Mouse (Mus musculus): ENCODE measurements around the gene Selenos. TPM values are rescaled to one million over a fixed set of nuclear protein-coding genes. Genes with fewer than 3 reads are reported as not detected.

The Selenos gene
- polyA plus RNA-seq, 1 experiment from 2014 or later: 85.9 TPM

DNA sequence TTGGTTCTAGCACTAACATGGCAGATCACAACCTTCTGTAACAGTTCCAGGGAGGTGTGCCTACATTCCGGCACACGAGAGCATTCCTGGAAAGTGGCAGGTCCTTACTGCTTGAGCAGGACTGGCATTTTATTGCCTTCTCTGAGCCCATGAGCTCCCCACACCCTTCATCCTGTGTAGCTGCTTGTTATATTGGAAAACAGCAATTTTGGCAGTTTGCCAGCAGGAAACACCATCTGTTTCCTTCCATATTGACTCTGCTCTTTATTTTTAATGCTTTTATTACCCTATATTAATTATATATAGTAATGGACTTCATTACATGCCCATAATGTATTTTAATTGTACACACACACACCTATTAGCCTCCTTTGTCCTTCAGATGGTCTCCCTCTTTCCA lies 3.0 kb upstream of the Selenos start:
- no peak for DNase-seq (ENCODE audit: low spot score, missing footprints)
- Histone ChIP-seq H3K9me3 (ENCODE audit: control insufficient read depth, low read length) (no peaks in the 10 kb centered on the region), H3K27ac (ENCODE audit: low read depth, low read length) (no peak overlapping the region), H3K4me2 (no peak overlapping the region), H3K27me3 (ENCODE audit: control insufficient read depth, insufficient read depth, low read length) (no peaks in the 10 kb centered on the region), H3K9ac (ENCODE audit: low read length) (no peak overlapping the region), H3K4me3 (ENCODE audit: low read depth, low read length) (no peak overlapping the region), H3K36me3 (ENCODE audit: control insufficient read depth, insufficient read depth, low read length) (peaks cover 12% of the 10 kb centered on the region), H3K4me1 (ENCODE audit: control insufficient read depth, insufficient read depth, low read length) (peaks cover 11% of the 10 kb centered on the region)
- ATAC-seq (ENCODE audit: low FRiP score): no peak
- 90% methylated on average over 2 of the region's 2 CpGs for WGBS

DNA sequence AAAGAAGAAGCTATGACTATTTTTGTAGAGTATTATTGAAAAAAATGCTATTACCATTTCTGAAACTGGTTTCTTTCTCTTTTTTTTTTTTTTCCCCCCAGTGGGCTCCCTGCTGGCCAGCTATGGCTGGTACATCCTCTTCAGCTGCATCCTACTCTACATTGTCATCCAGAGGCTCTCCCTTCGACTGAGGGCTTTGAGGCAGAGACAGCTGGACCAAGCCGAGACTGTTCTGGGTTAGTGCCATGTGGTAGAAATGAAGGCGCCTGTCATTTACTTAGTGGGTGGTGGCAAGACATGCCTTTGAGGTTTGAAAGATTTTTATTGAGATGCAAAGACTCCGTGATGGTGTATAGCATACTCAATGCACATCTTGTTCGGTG lies 773 bp downstream of the Selenos start:
- ATAC-seq (ENCODE audit: low FRiP score): no peak
- H3K9ac ChIP-seq (ENCODE audit: low read length): peak overlapping the region; percentile 69
- H3K4me2 ChIP-seq: peak overlapping the region; percentile 91
- DNase-seq (ENCODE audit: low spot score, missing footprints): peak; percentile 84
- H3K27me3 ChIP-seq (ENCODE audit: control insufficient read depth, insufficient read depth, low read length): no peaks in the 10 kb centered on the region
- H3K27ac ChIP-seq (ENCODE audit: low read depth, low read length): no peak overlapping the region
- H3K4me1 ChIP-seq (ENCODE audit: control insufficient read depth, insufficient read depth, low read length): peaks cover 11% of the 10 kb centered on the region
- H3K4me3 ChIP-seq (ENCODE audit: low read depth, low read length): peak overlapping the region; percentile 62
- H3K36me3 ChIP-seq (ENCODE audit: control insufficient read depth, insufficient read depth, low read length): peaks cover 11% of the 10 kb centered on the region; the same call in 1 of the 2 replicates
- no peaks in the 10 kb centered on the region for H3K9me3 ChIP-seq (ENCODE audit: control insufficient read depth, low read length)
- WGBS: 46% methylated on average over 5 of the region's 5 CpGs

GRCm38 (mm10) chr7:66083757-66084156 lies 4.3 kb downstream of the Selenos start:
- H3K27me3 ChIP-seq (ENCODE audit: control insufficient read depth, insufficient read depth, low read length): no peaks in the 10 kb centered on the region
- peaks cover 23% of the 10 kb centered on the region for H3K36me3 ChIP-seq (ENCODE audit: control insufficient read depth, insufficient read depth, low read length)
- ATAC-seq (ENCODE audit: low FRiP score) (no peak), DNase-seq (ENCODE audit: low spot score, missing footprints) (no peak)
- no peak overlapping the region for H3K27ac ChIP-seq (ENCODE audit: low read depth, low read length)
- H3K4me1 ChIP-seq (ENCODE audit: control insufficient read depth, insufficient read depth, low read length): peaks cover 11% of the 10 kb centered on the region
- no peak overlapping the region for H3K9ac ChIP-seq (ENCODE audit: low read length)
- H3K9me3 ChIP-seq (ENCODE audit: control insufficient read depth, low read length): no peaks in the 10 kb centered on the region
- WGBS: 87% methylated on average over 6 of the region's 6 CpGs
- no peak overlapping the region for H3K4me3 ChIP-seq (ENCODE audit: low read depth, low read length)
- H3K4me2 ChIP-seq: no peak overlapping the region

GRCm38 (mm10) chr7:66084546-66084945 lies 5.1 kb downstream of the Selenos start:
- no peak overlapping the region for H3K4me3 ChIP-seq (ENCODE audit: low read depth, low read length)
- peaks cover 8% of the 10 kb centered on the region for H3K4me1 ChIP-seq (ENCODE audit: control insufficient read depth, insufficient read depth, low read length)
- no peak overlapping the region for H3K9ac ChIP-seq (ENCODE audit: low read length)
- H3K9me3 ChIP-seq (ENCODE audit: control insufficient read depth, low read length): no peaks in the 10 kb centered on the region
- H3K36me3 ChIP-seq (ENCODE audit: control insufficient read depth, insufficient read depth, low read length): peaks cover 25% of the 10 kb centered on the region
- WGBS: 87% methylated on average over 7 of the region's 7 CpGs
- no peak overlapping the region for H3K27ac ChIP-seq (ENCODE audit: low read depth, low read length)
- no peaks in the 10 kb centered on the region for H3K27me3 ChIP-seq (ENCODE audit: control insufficient read depth, insufficient read depth, low read length)
- no peak overlapping the region for H3K4me2 ChIP-seq
- no peak for ATAC-seq (ENCODE audit: low FRiP score)
- DNase-seq (ENCODE audit: low spot score, missing footprints): no peak

DNA sequence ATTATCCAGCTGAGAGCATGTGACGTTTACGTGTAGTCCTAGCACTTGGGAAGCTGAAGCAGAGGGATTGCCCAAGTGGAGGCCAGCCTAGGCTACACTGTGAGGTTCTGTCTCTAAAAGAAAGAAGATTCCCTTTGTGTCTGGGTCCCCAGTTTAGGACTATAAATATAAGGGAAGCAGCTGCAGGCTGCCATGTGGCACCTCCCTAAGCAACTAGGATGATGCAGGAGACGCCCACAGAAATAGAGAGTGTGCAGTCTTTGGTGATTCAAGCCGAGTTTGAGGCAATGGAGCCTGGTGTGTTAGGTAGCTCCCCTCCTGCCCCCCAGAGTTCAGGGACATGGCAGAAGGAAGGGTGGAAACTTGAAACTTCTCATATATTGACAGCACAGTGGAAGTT lies 8.2 kb downstream of the Selenos start:
- Histone ChIP-seq H3K9ac (ENCODE audit: low read length) (no peak overlapping the region), H3K4me2 (no peak overlapping the region), H3K36me3 (ENCODE audit: control insufficient read depth, insufficient read depth, low read length) (peaks cover 31% of the 10 kb centered on the region), H3K27ac (ENCODE audit: low read depth, low read length) (no peak overlapping the region), H3K4me1 (ENCODE audit: control insufficient read depth, insufficient read depth, low read length) (no peaks in the 10 kb centered on the region), H3K4me3 (ENCODE audit: low read depth, low read length) (no peak overlapping the region), H3K9me3 (ENCODE audit: control insufficient read depth, low read length) (no peaks in the 10 kb centered on the region), H3K27me3 (ENCODE audit: control insufficient read depth, insufficient read depth, low read length) (no peaks in the 10 kb centered on the region)
- no peak for ATAC-seq (ENCODE audit: low FRiP score)
- DNase-seq (ENCODE audit: low spot score, missing footprints): no peak
- WGBS: 90% methylated on average over 4 of the region's 4 CpGs

DNA sequence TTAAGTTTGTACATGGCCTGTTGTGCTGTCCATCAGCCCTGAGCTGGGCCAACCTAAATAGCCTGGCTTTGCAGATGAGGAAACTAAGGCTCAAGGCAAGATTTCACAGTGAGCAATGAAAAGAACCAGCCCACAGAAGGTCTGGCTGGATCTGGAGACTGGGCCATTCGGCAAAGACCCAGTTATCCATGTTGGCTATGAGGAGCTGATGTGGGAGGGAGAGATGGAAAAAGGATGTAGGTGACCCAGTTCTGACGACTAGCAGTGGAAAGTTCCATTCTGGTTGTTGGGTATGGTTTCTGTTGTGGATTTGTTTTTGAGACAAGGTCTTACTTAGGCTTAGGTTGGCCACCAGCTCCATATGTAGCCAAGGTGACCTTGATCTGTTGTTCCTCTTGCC lies 8.6 kb downstream of the Selenos start:
- Histone ChIP-seq H3K4me3 (ENCODE audit: low read depth, low read length) (no peak overlapping the region), H3K9ac (ENCODE audit: low read length) (no peak overlapping the region), H3K27ac (ENCODE audit: low read depth, low read length) (no peak overlapping the region), H3K36me3 (ENCODE audit: control insufficient read depth, insufficient read depth, low read length) (peaks cover 31% of the 10 kb centered on the region), H3K9me3 (ENCODE audit: control insufficient read depth, low read length) (no peaks in the 10 kb centered on the region), H3K4me1 (ENCODE audit: control insufficient read depth, insufficient read depth, low read length) (no peaks in the 10 kb centered on the region), H3K4me2 (no peak overlapping the region), H3K27me3 (ENCODE audit: control insufficient read depth, insufficient read depth, low read length) (no peaks in the 10 kb centered on the region)
- no peak for ATAC-seq (ENCODE audit: low FRiP score)
- DNase-seq (ENCODE audit: low spot score, missing footprints): no peak
- WGBS: 91% methylated on average over 2 of the region's 2 CpGs

DNA sequence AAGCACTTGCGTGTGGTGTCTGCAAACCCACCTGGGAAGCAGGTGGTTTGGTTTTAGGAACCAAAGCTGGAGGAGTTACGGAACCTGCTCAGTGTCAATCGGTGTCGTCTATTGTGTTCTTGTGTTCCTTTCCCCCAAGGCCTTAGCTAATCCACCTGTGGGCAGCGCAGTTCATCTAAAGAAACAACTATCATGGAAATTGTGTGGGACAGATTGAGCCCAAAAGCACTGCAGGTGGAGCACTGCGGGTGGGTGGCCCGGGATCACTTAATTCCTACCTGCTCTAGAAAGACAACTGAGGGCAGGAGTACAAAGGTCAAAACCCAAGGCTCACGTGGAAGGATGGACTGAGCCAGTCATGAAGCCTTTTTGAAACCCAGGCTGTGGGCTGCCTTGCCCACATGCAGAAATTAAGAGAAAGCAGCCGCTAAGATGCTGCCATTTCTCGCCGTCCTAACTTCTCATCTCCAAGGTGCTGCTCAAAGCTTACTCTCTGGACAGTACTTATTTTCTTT lies 11.3 kb downstream of the Selenos start:
- Histone ChIP-seq H3K9me3 (ENCODE audit: control insufficient read depth, low read length) (no peaks in the 10 kb centered on the region), H3K9ac (ENCODE audit: low read length) (no peak overlapping the region), H3K4me1 (ENCODE audit: control insufficient read depth, insufficient read depth, low read length) (no peaks in the 10 kb centered on the region), H3K4me3 (ENCODE audit: low read depth, low read length) (no peak overlapping the region), H3K36me3 (ENCODE audit: control insufficient read depth, insufficient read depth, low read length) (peaks cover 20% of the 10 kb centered on the region), H3K27ac (ENCODE audit: low read depth, low read length) (no peak overlapping the region), H3K27me3 (ENCODE audit: control insufficient read depth, insufficient read depth, low read length) (no peaks in the 10 kb centered on the region), H3K4me2 (no peak overlapping the region)
- ATAC-seq (ENCODE audit: low FRiP score): no peak
- WGBS: 84% methylated on average over 11 of the region's 11 CpGs
- DNase-seq (ENCODE audit: low spot score, missing footprints): no peak

- no peak for DNase-seq (ENCODE audit: low spot score, missing footprints)
- Histone ChIP-seq H3K4me3 (ENCODE audit: low read depth, low read length) (no peak overlapping the region), H3K27ac (ENCODE audit: low read depth, low read length) (no peak overlapping the region)
Measured at GRCm38 (mm10) chr7:66091553-66091952, 12.1 kb downstream of the Selenos start.

DNA sequence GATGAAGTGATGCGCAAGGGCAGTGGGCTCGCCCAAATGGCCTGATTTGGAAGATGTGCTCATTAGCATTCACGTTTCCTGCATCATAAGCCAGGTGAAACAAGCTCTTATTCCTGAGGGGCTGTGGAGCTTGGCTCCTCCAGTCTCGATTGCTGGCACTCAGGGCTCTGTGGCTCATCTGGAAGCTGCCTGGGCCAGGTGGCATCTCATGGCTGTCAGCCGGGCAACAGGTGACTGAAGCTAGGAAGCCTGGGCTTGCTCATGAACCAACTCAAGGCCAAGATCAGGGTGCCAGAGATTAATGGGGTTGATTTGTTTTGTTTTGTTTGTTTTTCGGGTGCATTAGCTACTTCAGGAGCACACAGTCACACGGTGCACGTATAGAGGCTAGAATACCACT lies 13.2 kb downstream of the Selenos start:
- H3K9me3 ChIP-seq (ENCODE audit: control insufficient read depth, low read length): no peaks in the 10 kb centered on the region
- H3K4me1 ChIP-seq (ENCODE audit: control insufficient read depth, insufficient read depth, low read length): no peaks in the 10 kb centered on the region
- no peak overlapping the region for H3K27ac ChIP-seq (ENCODE audit: low read depth, low read length)
- H3K36me3 ChIP-seq (ENCODE audit: control insufficient read depth, insufficient read depth, low read length): peaks cover 13% of the 10 kb centered on the region
- no peak overlapping the region for H3K9ac ChIP-seq (ENCODE audit: low read length)
- no peak for DNase-seq (ENCODE audit: low spot score, missing footprints)
- H3K4me2 ChIP-seq: no peak overlapping the region
- no peak for ATAC-seq (ENCODE audit: low FRiP score)
- H3K4me3 ChIP-seq (ENCODE audit: low read depth, low read length): no peak overlapping the region
- no peaks in the 10 kb centered on the region for H3K27me3 ChIP-seq (ENCODE audit: control insufficient read depth, insufficient read depth, low read length)
- 93% methylated on average over 8 of the region's 8 CpGs for WGBS

More at GRCm38 (mm10) chr7:66091553-66091952, 12.1 kb downstream of the Selenos start:
- Histone ChIP-seq H3K9ac (ENCODE audit: low read length) (no peak overlapping the region), H3K4me1 (ENCODE audit: control insufficient read depth, insufficient read depth, low read length) (no peaks in the 10 kb centered on the region), H3K27me3 (ENCODE audit: control insufficient read depth, insufficient read depth, low read length) (no peaks in the 10 kb centered on the region), H3K36me3 (ENCODE audit: control insufficient read depth, insufficient read depth, low read length) (peaks cover 17% of the 10 kb centered on the region), H3K9me3 (ENCODE audit: control insufficient read depth, low read length) (no peaks in the 10 kb centered on the region), H3K4me2 (no peak overlapping the region)
- WGBS: 85% methylated on average over 7 of the region's 7 CpGs
- no peak for ATAC-seq (ENCODE audit: low FRiP score)
